Mouse (Mus musculus) limb, embryonic 14.5 days (tissue): Measurements from ENCODE around the gene Cbr2. TPM values are rescaled to one million over a fixed set of nuclear protein-coding genes. Genes with fewer than 3 reads are reported as not detected.
A peak's percentile ranks its signal among the peaks of the same experiment; 100 is the strongest.

Source experiments
- ATAC-seq: fragments of 200-750 bp; cut with Nextera tagmentation; 2 replicates; pipeline ENCODE4 v1.8.0; 2017; ENCODE audit warnings: low read depth, moderate number of reproducible peaks, moderate TSS enrichment; ENCODE audit not compliant: low FRiP score
- DNase-seq: peaks from one replicate; pipeline ENCODE4 v3.0.0-alpha.2; 2015; ENCODE audit warnings: low spot score
- H3K27ac ChIP-seq: fragments of 300-500 bp; sonication (generic); replicated peaks from 2 replicates; pipeline ENCODE4 v1.5.1; 2014; ENCODE audit warnings: low read depth, mild to moderate bottlenecking, low read length, moderate library complexity, mixed read lengths
- H3K27me3 ChIP-seq: fragments of 300-500 bp; sonication (generic); 2 replicates; pipeline ENCODE4 v1.6.1; 2014; ENCODE audit warnings: low read length, mixed read lengths; ENCODE audit not compliant: control insufficient read depth, insufficient read depth
- H3K36me3 ChIP-seq: fragments of 300-500 bp; sonication (generic); 2 replicates; pipeline ENCODE4 v1.6.1; 2014; ENCODE audit warnings: mild to moderate bottlenecking, low read length, moderate library complexity, mixed read lengths; ENCODE audit not compliant: control insufficient read depth, insufficient read depth
- H3K4me1 ChIP-seq: fragments of 300-500 bp; sonication (generic); 2 replicates; pipeline ENCODE4 v1.6.1; 2014; ENCODE audit warnings: antibody characterized with exemption, low read length, mixed read lengths; ENCODE audit not compliant: control insufficient read depth, insufficient read depth
- H3K4me2 ChIP-seq: fragments of 300-500 bp; sonication (generic); replicated peaks from 2 replicates; pipeline ENCODE4 v1.6.1; 2014; ENCODE audit warnings: low read depth, mild to moderate bottlenecking, low read length, moderate library complexity; ENCODE audit not compliant: severe bottlenecking
- H3K4me3 ChIP-seq: fragments of 300-500 bp; sonication (generic); replicated peaks from 2 replicates; pipeline ENCODE4 v1.5.1; 2014; ENCODE audit warnings: low read length
- H3K9ac ChIP-seq: fragments of 300-500 bp; sonication (generic); 2 replicates; pipeline ENCODE4 v1.6.1; 2014; ENCODE audit warnings: mild to moderate bottlenecking, low read depth, low read length, moderate library complexity; ENCODE audit not compliant: severe bottlenecking
- H3K9me3 ChIP-seq: fragments of 300-500 bp; sonication (generic); 2 replicates; pipeline ENCODE4 v1.6.1; 2016; ENCODE audit warnings: low read length; ENCODE audit not compliant: control insufficient read depth
- POLR2A ChIP-seq: fragments of 200-500 bp; IDR thresholded peaks from 2 replicates; pipeline ENCODE4 v1.8.0; 2012; ENCODE audit warnings: inconsistent platforms, mild to moderate bottlenecking, moderate library complexity, borderline replicate concordance; ENCODE audit not compliant: insufficient read depth, insufficient read length; ENCODE audit errors: extremely low read depth
- WGBS: fragments of 180-500 bp; shearing (Covaris S2); extraction: QIAGEN DNeasy Blood & Tissue Kit; methylation state at CpG from one replicate; pipeline ENCODE4 v1.1.7; 2014; 5-methylcytosine and 5-hydroxymethylcytosine counted together
- polyA plus RNA-seq, 2 experiments: library from polyadenylated mRNA; depleted of rRNA in 1 of 2; stranded (reverse) in 1 of 2; unstranded in 1 of 2; fragments of >200 nt; fragmentation: Nextera tagmentation in 1 of 2; extraction: Ambion mirVana in 1 of 2; gene quantifications; 2 replicates each; pipeline versions ENCODE4 v1.2.1 to v1.2.3; 2012 to 2014

The Cbr2 gene
- polyA plus RNA-seq, 2 experiments, result 7.3 to 11.9 TPM

- Histone ChIP-seq H3K36me3 (peaks cover 47% of the 10 kb centered on the region), H3K27me3 (no peaks in the 10 kb centered on the region), H3K9me3 (peaks cover 5% of the 10 kb centered on the region; the same call in 1 of the 2 replicates), H3K27ac (peak overlapping the region; percentile 39; the same call in 1 of the 2 replicates), H3K4me3 (no peak overlapping the region), H3K4me1 (peaks cover 10% of the 10 kb centered on the region), H3K4me2 (no peak overlapping the region), H3K9ac (peak overlapping the region; percentile 16)
- 7% methylated on average over 4 of the region's 4 CpGs for WGBS
- no peak for TF ChIP-seq POLR2A
- DNase-seq (no peak), ATAC-seq (peak; percentile 52; the same call in 1 of the 2 replicates)
Measured at GRCm38 (mm10) chr11:120695184-120695583, 36.7 kb downstream of the Cbr2 start.

GRCm38 (mm10) chr11:120693461-120693860 is 38.5 kb downstream of the Cbr2 start:
- no peak for TF ChIP-seq POLR2A
- 84% methylated on average over 3 of the region's 3 CpGs for WGBS
- H3K36me3 ChIP-seq, result peaks cover 50% of the 10 kb centered on the region
- no peaks in the 10 kb centered on the region for H3K27me3 ChIP-seq
- H3K9me3 ChIP-seq, result peaks cover 5% of the 10 kb centered on the region; the same call in 1 of the 2 replicates
- DNase-seq (no peak), ATAC-seq (no peak)
- H3K4me3 ChIP-seq, result no peak overlapping the region
- H3K4me1 ChIP-seq, result peaks cover 10% of the 10 kb centered on the region
- no peak overlapping the region for H3K9ac ChIP-seq
- no peak overlapping the region for H3K27ac ChIP-seq
- no peak overlapping the region for H3K4me2 ChIP-seq

- ATAC-seq (no peak), DNase-seq (no peak)
- no peak overlapping the region for H3K4me2 ChIP-seq
- H3K4me3 ChIP-seq, result no peak overlapping the region
- peaks cover 5% of the 10 kb centered on the region; the same call in 1 of the 2 replicates for H3K9me3 ChIP-seq
- 83% methylated on average over 4 of the region's 4 CpGs for WGBS
- H3K36me3 ChIP-seq, result peaks cover 57% of the 10 kb centered on the region
- no peak overlapping the region for H3K27ac ChIP-seq
- peaks cover 10% of the 10 kb centered on the region for H3K4me1 ChIP-seq
- no peaks in the 10 kb centered on the region for H3K27me3 ChIP-seq
- no peak for TF ChIP-seq POLR2A
- H3K9ac ChIP-seq, result no peak overlapping the region
Measured at GRCm38 (mm10) chr11:120692471-120693011, 39.4 kb downstream of the Cbr2 start.

- Histone ChIP-seq H3K4me2 (no peak overlapping the region), H3K4me3 (no peak overlapping the region), H3K27me3 (no peaks in the 10 kb centered on the region), H3K9ac (no peak overlapping the region), H3K36me3 (peaks cover 58% of the 10 kb centered on the region), H3K27ac (no peak overlapping the region), H3K9me3 (no peaks in the 10 kb centered on the region), H3K4me1 (no peaks in the 10 kb centered on the region)
- no peak for TF ChIP-seq POLR2A
- 78% methylated on average over 3 of the region's 3 CpGs for WGBS
- no peak for DNase-seq
- ATAC-seq, result no peak
Measured at GRCm38 (mm10) chr11:120689365-120689764, 42.5 kb downstream of the Cbr2 start.

DNA sequence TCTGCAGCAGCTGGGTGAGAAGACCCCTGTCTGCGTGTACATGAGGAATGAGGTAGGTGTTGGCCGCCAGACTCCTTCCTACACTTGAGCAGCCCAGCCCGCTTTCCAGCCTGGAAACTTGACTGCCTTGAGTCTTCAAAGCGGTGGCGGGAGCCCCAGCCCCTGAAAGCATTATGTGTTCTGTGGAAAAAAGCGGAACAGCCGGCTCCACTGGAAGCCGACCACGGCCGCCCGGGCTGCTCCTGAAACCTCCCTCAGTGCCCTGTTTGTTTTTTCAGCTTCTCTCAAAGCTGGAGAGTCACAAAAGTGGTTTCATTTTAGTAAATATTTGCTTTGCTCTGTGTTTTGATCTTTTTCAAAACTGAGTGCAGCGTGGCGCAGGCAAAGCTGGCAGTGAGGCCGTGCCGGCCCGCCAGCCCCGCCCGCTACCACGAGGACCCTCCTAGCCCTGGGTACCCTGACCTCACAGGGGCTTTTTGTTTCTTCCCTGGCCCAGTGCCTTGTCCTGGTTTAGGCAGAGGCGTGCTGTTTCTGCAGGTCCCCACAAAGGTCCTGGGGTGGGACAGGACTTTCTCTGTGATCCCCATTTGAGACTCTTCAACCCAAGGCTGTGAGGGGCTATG is 45.2 kb downstream of the Cbr2 start:
- H3K27me3 ChIP-seq, result no peaks in the 10 kb centered on the region
- WGBS, result 73% methylated on average over 20 of the region's 20 CpGs
- H3K4me3 ChIP-seq, result no peak overlapping the region
- no peaks in the 10 kb centered on the region for H3K4me1 ChIP-seq
- peak; percentile 49 for DNase-seq
- H3K27ac ChIP-seq, result peak overlapping the region; percentile 63
- no peaks in the 10 kb centered on the region for H3K9me3 ChIP-seq
- H3K9ac ChIP-seq, result no peak overlapping the region
- peaks cover 62% of the 10 kb centered on the region for H3K36me3 ChIP-seq
- TF ChIP-seq POLR2A, result no peak
- ATAC-seq, result 0 out of 2 replicates have a peak, but pooled peaks have one; percentile 51
- no peak overlapping the region for H3K4me2 ChIP-seq
